22 mouse cellular contexts compared by ENCODE assay signal in genomic region chr5:142475669-142476068, GRCm38 (mm10). TPM values are rescaled to one million over a fixed set of nuclear protein-coding genes. Genes with fewer than 3 reads are reported as not detected.
DNase-seq lines count a peak whose midpoint lies in the region; ATAC-seq lines count a peak whose summit lies in the region.
"Had no signal": no experiment of that assay in that cellular context is flagged by ENCODE, and none has a peak within 500 bp of the region (broad histone marks: within the 10 kb centered on the region; RNA-seq: fewer than 3 reads in every experiment).

No protein-coding gene starts in this region.

- 71% methylated on average over 7 of the region's 7 CpGs for WGBS in embryonic facial prominence, embryonic 13.5 days
- WGBS in embryonic facial prominence, embryonic 10.5 days: 75% methylated on average over 7 of the region's 7 CpGs

- peaks cover 15% of the 10 kb centered on the region for H3K4me1 ChIP-seq in embryonic facial prominence, embryonic 13.5 days
- peaks cover 29% of the 10 kb centered on the region for H3K4me1 ChIP-seq in embryonic facial prominence, embryonic 10.5 days

- peaks cover 16% of the 10 kb centered on the region for H3K36me3 ChIP-seq in embryonic facial prominence, embryonic 13.5 days
- peaks cover 34% of the 10 kb centered on the region for H3K36me3 ChIP-seq in embryonic facial prominence, embryonic 10.5 days (replicated peaks)

- no peaks in the 10 kb centered on the region for H3K9me3 ChIP-seq in embryonic facial prominence, embryonic 13.5 days
- no peaks in the 10 kb centered on the region for H3K9me3 ChIP-seq in embryonic facial prominence, embryonic 10.5 days
- H3K9me3 ChIP-seq: embryonic facial prominence, embryonic 12.5 days; forebrain, embryonic 12.5 days; G1E; heart, embryonic 13.5 days; hindbrain, embryonic 13.5 days had no signal

- no peak overlapping the region for H3K4me2 ChIP-seq in embryonic facial prominence, embryonic 13.5 days
- H3K4me2 ChIP-seq: embryonic facial prominence, embryonic 12.5 days; forebrain, embryonic 12.5 days; heart, embryonic 13.5 days; hindbrain, embryonic 13.5 days had no signal

- no peak overlapping the region for H3K4me3 ChIP-seq in embryonic facial prominence, embryonic 13.5 days
- no peak overlapping the region for H3K4me3 ChIP-seq in embryonic facial prominence, embryonic 10.5 days
- H3K4me3 ChIP-seq: embryonic facial prominence, embryonic 12.5 days; forebrain, embryonic 12.5 days; heart, embryonic 13.5 days; hindbrain, embryonic 13.5 days had no signal

- H3K27ac ChIP-seq in embryonic facial prominence, embryonic 13.5 days: no peak overlapping the region
- H3K27ac ChIP-seq in embryonic facial prominence, embryonic 10.5 days (replicated peaks): no peak overlapping the region
- H3K27ac ChIP-seq: embryonic facial prominence, embryonic 12.5 days; forebrain, embryonic 12.5 days; heart, embryonic 13.5 days; hindbrain, embryonic 13.5 days; hindbrain, postnatal 0 days had no signal

- no peak for ATAC-seq in embryonic facial prominence, embryonic 13.5 days (ENCODE audit: insufficient number of reproducible peaks, insufficient read depth, low FRiP score, low TSS enrichment, low read depth)
- ATAC-seq in common myeloid progenitor, adult 5-6 weeks (replicated peaks; ENCODE audit: low read depth, poor library complexity, severe bottlenecking): peak; percentile 48
- ATAC-seq in megakaryocyte, adult 5-6 weeks (ENCODE audit: poor library complexity, severe bottlenecking): peak; percentile 30
- no peak for ATAC-seq in cerebellum, adult (ENCODE audit: insufficient number of reproducible peaks, low FRiP score, low TSS enrichment)
- ATAC-seq: forebrain, embryonic 16.5 days; hindbrain, postnatal 0 days had no signal

- DNase-seq in embryonic facial prominence, embryonic 10.5 days (ENCODE audit: low spot score): no peak
- DNase-seq in 3134 (ENCODE audit: extremely low read depth, insufficient read length, low spot score): peak; percentile 47
- no peak for DNase-seq in thymus, postnatal 0 days (ENCODE audit: low spot score)
- DNase-seq in cerebellum, adult 18-20 months: no peak
- DNase-seq: adrenal gland, adult 8-10 months; adrenal gland, postnatal 36 days; cerebellum, adult 11 months; cerebellum, adult 9-11 months; embryo, embryonic 11 days; gastrocnemius, postnatal 10 days; heart, postnatal 36 days had no signal

- no peaks in the 10 kb centered on the region for H3K27me3 ChIP-seq in embryonic facial prominence, embryonic 13.5 days
- no peaks in the 10 kb centered on the region for H3K27me3 ChIP-seq in embryonic facial prominence, embryonic 10.5 days (replicated peaks; ENCODE audit: low read depth, poor library complexity, severe bottlenecking)
- H3K27me3 ChIP-seq: embryonic facial prominence, embryonic 12.5 days; forebrain, embryonic 12.5 days; heart, embryonic 13.5 days; hindbrain, embryonic 13.5 days had no signal

- peak overlapping the region; percentile 7; the same call in 1 of the 2 replicates for H3K9ac ChIP-seq in embryonic facial prominence, embryonic 13.5 days
- H3K9ac ChIP-seq: embryonic facial prominence, embryonic 12.5 days; forebrain, embryonic 12.5 days; heart, embryonic 13.5 days; hindbrain, embryonic 13.5 days had no signal

RNA-seq across cellular contexts. Expression of gene Ap5z1, which starts 11.9 kb away (rescaled TPM):
- 8.9 and 9.7 TPM in 2 replicates for polyA plus RNA-seq in embryonic facial prominence, embryonic 13.5 days (2015; fragmentation: Nextera tagmentation; extraction: Ambion mirVana)
- polyA plus RNA-seq in embryonic facial prominence, embryonic 10.5 days (2016; fragmentation: Nextera tagmentation; extraction: Ambion mirVana): 14.1 and 14.8 TPM in 2 replicates
- total RNA-seq in common myeloid progenitor, adult 5-6 weeks (2017): 7.0 and 11.9 TPM in 2 replicates
- 10.3 and 10.7 TPM in 2 replicates for total RNA-seq in megakaryocyte, adult 5-6 weeks (2015)
- 9.3 and 10.0 TPM in 2 replicates for total RNA-seq in megakaryocyte, adult 5-6 weeks (2017)
- 8.1 and 9.3 TPM in 2 replicates for polyA plus RNA-seq in thymus, postnatal 0 days (2015; fragmentation: Nextera tagmentation; extraction: Ambion mirVana)

RNA-seq across cellular contexts. Expression of gene Papolb, which starts 54.2 kb away (rescaled TPM):
- polyA plus RNA-seq in embryonic facial prominence, embryonic 13.5 days (2015; fragmentation: Nextera tagmentation; extraction: Ambion mirVana): 0.04 and 0.18 TPM in 2 replicates
- 0.05 and 0.20 TPM in 2 replicates for polyA plus RNA-seq in embryonic facial prominence, embryonic 10.5 days (2016; fragmentation: Nextera tagmentation; extraction: Ambion mirVana)
- total RNA-seq in common myeloid progenitor, adult 5-6 weeks (2017): not detected in 2 replicates
- not detected in 2 replicates for total RNA-seq in megakaryocyte, adult 5-6 weeks (2015)
- total RNA-seq in megakaryocyte, adult 5-6 weeks (2017): not detected in 2 replicates
- not detected in 2 replicates for polyA plus RNA-seq in thymus, postnatal 0 days (2015; fragmentation: Nextera tagmentation; extraction: Ambion mirVana)
- polyA plus RNA-seq: G1E had no signal

Comparison
In these comparisons a context has a peak if more than half of its experiments do, and no peak if none do; other contexts are left out.
1. ATAC-seq: peak in common myeloid progenitor, adult 5-6 weeks (single experiment) and megakaryocyte, adult 5-6 weeks (single experiment); none in embryonic facial prominence, embryonic 13.5 days (single experiment) and cerebellum, adult (single experiment).